Mouse (Mus musculus) gastrocnemius, postnatal 4 days (tissue): ENCODE measurements around the gene Lamb2. TPM values are rescaled to one million over a fixed set of nuclear protein-coding genes. Genes with fewer than 3 reads are reported as not detected.

ENCODE experiments used
- DNase-seq, 2 experiments: peaks; one replicate each; pipeline ENCODE4 v3.0.0; 2021 to 2022; ENCODE audit warnings: low spot score in 2 of 2, mixed read lengths in 2 of 2
- long read RNA-seq, 2 experiments: library from polyadenylated mRNA; stranded (forward); transcript quantifications; one replicate each; pipeline ENCODE4 v2.0.0; 2021
- total RNA-seq, 2 experiments: library from RNA; stranded (reverse); gene quantifications; 2 replicates each; pipeline ENCODE4 v1.2.3; 2021

The Lamb2 gene
- 100 to 1,000 TPM; 180 to 191 TPM for total RNA-seq
- long read RNA-seq, experiment 1, full-length matches to known transcripts, result 70 of 172 reads
- long read RNA-seq, experiment 1, partial matches to known transcripts, result 59 of 172 reads
- long read RNA-seq, experiment 1, other reads (novel, unspliced or antisense), result 43 of 172 reads
- long read RNA-seq, experiment 2, full-length matches to known transcripts, result 130 of 257 reads
- long read RNA-seq, experiment 2, partial matches to known transcripts, result 81 of 257 reads
- long read RNA-seq, experiment 2, other reads (novel, unspliced or antisense), result 46 of 257 reads

DNA sequence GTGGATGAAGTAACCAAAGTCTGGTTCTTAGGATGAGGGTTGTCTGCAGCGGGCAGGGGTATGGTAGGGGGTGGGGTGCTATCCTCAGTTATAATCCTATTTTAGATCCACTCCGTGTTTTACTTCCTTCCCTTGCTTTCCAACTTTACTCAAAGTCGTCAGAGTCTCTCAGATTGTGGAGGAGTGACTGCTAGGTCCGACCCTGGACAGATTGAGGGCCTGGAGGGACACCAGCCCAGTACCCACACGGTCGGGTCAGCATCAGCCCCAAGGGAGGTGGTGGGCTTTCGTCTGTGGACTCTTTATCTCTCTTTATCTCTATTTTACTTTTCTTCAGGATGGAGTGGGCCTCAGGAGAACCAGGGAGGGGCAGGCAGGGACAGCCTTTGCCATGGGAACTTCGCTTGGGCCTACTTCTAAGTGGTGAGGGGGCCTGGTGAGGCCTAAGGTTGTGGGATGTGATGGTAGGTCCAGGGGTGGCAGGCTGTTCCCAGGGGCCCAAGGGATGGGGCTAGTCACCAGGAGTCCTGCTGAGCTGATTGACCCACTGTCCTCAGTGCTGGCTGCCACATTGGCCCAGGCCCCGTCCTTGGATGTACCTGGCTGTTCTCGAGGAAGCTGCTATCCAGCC, at the start of gene Lamb2:
Lamb2 (plus strand) TSS at position 16 of the 631 bp plus-strand sequence.
- peak in 1 of 2 experiments; percentile 35 for DNase-seq

- DNase-seq, result no peak
These were observed 48.0 kb upstream of the Lamb2 start for GRCm38 (mm10) chr9:108431431-108432067.

DNA sequence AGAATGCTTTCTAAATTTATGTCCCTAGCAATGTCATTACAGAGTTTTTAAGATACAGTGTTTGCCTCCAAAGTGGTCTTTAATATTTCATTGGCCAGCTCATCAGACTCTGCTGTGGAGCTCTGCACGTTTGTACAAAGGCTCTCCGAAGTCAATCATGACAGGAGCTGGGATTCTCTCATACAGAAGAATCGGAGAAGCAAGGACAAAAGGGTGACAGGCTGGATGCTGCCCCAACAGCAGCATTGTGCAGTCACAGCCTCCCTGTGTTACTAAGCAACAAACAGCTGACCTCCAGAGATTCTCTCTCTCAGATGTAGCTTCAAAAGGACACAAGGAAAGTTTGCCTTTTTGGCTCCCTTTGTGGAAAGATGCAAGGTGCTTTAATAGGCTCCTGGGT, 43.4 kb upstream of the Lamb2 start, which contains the start of gene BC048562:
BC048562 (plus strand) TSS at position 301 of the 400 bp plus-strand sequence.
- no peak for DNase-seq

DNA sequence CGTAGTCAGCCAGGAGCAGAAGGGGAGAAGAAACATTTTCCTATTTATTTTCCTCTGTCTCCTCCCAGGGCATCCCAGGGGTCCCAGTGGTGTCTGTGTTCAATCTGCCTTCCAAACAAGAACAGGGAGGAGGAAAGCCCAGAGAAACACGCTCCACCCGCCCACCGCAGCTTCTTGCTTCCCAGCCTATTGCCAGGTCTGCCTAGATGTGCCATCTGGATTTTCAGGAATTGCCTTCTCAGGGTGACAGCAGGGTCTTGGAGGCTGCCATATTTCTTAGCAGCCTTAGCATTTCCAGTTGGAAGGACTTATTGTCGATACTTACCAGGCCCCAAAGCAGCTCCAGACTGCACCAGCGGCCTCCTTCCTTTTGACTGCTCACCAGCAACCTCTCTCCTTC, 40.4 kb upstream of the Lamb2 start:
- no peak for DNase-seq

- DNase-seq, result no peak
These were observed 39.1 kb upstream of the Lamb2 start for GRCm38 (mm10) chr9:108440485-108440884.

DNA sequence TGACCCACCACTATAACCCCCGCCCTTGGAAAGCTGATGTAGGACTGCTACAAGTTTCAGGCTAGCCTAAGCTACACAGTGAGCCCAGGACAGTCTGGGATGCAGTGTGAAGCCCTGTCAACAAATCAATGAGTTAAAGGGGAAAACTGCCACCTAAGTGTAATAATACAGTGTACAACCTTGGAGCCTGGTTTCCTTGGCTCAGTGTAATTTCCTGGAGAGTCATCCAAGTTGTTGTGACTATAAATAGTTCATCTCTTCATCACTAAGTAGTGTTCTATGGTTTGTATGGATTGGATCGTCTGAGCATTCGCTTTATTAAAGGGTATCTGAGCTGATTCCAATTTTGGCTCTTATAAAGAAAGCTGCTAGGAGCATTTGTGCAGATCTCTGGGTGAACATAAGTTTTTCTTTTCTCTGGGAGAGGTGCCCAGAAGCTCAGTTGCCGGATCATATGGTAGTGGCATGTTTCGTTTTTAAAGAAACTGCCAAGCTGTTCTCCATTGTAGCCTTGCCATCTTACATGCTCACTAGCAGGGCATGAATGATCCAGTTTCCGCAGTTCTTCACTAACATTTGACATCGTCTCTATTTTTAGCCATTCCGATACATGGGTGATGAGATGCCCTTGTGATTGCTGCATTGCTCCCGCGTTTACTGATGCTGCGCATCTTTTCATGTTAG, 38.2 kb upstream of the Lamb2 start:
- DNase-seq, result no peak

GRCm38 (mm10) chr9:108445125-108445524, 34.4 kb upstream of the Lamb2 start:
- no peak for DNase-seq

DNA sequence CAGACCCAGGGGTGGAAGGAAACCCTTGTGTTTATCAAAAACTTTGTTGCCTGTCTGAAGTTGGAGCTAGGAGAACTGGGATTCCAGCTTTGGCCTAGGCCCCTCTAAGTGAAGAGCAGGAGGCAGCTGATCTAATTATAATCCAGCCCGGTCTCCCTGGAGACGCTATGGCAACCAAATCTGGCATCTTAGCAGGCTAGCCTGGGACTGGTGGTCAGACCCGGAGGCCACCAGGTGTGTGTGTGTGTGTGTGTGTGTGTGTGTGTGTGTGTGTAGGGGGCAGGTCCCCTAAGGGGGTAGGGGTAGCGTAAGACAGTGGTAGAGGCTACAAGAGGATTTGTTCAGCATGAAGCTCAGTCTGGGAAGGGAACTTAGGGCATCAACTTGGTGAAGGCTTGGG, 29.7 kb upstream of the Lamb2 start:
- DNase-seq, result no peak

DNA sequence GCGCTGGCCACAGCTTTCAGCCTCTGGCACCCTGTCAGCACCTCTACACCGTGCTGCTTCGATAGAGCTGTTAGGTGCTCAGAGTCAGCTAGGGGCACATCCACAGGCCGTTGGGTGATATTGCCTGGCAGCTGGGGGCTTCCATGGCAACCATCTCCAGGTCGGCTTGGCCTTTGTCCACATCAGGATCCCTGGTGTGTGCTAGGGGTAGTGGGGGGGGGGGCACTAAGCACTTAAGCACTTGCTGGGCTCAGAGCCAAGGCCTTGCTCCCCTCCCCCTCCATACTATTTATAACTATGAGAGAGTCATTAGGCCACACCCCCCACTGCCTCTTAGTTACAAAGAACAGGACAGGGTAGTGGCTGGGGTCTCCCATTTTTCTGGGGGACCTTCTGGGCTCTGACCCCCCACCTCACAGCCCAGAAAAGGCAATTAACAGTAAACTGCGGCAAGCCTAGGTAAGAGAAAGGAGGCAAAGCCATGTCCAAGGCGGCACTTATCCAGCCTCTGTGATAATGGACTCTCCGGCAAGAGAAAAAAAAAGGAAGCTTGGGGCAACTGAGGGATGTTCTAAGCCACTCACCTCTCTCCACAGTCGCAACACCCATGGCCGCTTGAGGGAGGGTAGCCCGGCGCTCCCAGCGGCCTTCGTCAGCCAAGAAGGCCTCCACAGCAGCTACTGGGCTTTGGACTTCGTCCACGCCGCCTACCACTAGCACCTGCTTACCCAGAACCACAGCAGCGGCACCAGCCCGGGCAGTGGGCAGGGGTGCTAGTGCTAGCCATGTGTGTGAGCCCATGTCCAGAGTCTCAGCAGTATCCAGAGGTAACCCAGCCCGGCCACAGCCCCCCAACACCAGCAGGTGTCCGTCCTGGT, 29.0 kb upstream of the Lamb2 start:
- no peak for DNase-seq

- DNase-seq, result no peak
These were observed 28.4 kb upstream of the Lamb2 start for GRCm38 (mm10) chr9:108451170-108451493.

DNA sequence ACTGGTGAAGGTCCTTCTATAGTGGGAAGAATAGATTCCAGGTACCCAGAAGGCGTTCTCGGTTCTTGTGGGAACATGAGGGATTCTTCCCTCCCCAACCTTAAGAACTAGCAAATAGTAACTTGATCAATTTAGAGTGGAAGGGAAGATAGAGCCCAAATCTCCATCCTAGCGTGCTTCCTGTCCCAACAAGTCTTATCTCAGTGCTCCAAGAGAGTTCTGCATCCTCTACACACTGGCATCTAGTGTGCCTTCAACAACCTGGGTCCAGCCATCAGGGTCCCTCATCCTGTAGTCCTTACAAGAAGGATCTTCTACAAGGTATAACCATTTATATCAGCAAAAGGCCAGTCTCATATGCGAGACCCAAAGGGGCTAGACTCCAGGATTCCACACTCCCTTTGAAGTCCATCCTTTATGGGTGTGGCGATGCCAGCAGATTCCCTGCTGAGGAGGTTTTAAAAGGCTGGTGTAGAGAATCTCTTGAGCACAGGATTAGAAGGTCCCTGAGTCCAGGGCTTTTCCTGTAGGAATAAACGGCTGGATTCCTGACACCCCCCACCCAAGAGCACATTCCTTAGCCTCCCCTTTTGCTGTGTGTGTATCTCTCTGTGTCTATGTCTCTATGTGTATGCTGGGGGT, 27.9 kb upstream of the Lamb2 start:
- DNase-seq, result no peak

DNA sequence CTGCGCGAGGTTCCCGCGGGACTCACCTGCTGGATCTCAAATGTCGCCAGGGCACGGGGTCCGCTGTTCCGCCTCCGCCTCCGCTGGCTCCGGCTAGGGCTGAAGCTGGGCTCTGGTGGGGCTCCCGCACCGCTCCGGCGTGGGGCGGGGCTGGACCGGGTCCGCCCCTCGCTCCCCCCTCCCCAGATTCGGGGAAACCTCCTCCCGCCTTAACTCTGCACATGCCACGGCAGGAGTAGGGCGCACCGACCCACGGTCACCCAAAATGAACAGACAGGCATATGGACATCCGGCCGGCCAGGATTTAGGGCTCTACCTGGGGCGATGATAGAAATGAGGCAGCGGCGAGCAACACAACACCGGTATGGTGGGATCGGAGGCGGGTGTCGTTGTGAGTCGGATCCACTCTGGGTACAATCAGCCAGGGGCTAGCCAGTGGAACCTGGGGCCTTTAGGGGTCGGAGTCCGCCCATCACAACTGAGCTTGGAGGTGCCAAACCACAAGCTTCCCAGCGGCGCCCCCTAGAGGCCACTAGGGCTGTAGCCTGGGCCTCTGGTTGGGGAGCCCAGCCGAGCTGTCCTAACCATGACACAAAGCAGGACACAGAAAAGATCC, 27.1 kb upstream of the Lamb2 start:
- peak; percentile 87 to 92 for DNase-seq

- DNase-seq, result no peak
These were observed 26.6 kb upstream of the Lamb2 start for GRCm38 (mm10) chr9:108452911-108453310.

- no peak for DNase-seq
These were observed 26.1 kb upstream of the Lamb2 start for GRCm38 (mm10) chr9:108453458-108453857.

GRCm38 (mm10) chr9:108454429-108454828, 25.1 kb upstream of the Lamb2 start:
- DNase-seq, result no peak

DNA sequence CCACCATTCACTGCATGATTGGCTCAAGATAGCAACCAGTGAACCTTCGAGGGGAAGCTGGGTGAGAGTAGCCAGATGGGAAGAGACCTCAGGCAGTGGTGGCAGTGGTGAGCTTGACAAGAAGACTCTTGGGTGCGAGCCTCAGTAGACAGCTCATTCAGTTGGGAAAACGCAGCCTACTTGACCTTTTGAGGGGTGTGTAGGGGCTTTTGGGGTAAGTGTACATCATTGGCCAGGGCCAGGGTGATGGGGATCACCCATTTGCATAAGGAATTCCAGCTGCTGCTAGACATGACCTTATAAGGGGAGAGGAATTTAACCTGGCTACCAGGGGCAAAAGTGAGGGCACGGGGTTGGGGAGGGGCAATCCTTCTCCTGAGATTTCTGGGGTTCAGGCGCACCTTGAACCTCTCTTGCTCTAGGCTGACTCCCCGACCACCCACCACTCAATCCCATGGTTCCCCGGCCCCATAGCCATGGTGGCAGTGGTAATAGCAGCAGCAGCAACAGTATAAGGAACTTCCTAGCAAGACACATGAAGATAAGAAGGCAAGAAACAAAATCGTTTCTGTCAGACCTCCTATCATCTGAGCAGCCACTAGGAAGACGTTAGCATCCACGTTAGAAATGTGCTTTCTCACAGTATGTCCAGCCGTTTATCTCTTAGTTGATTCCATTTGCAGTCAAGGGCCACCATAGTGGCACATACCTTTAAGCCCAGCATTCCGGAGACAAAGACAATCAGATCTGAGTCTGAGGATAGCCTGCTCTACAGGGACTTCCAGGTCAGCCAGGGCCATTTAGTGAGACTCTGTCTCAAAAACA, 23.6 kb upstream of the Lamb2 start:
- DNase-seq, result no peak

GRCm38 (mm10) chr9:108456953-108457352, 22.6 kb upstream of the Lamb2 start:
- DNase-seq, result no peak

DNA sequence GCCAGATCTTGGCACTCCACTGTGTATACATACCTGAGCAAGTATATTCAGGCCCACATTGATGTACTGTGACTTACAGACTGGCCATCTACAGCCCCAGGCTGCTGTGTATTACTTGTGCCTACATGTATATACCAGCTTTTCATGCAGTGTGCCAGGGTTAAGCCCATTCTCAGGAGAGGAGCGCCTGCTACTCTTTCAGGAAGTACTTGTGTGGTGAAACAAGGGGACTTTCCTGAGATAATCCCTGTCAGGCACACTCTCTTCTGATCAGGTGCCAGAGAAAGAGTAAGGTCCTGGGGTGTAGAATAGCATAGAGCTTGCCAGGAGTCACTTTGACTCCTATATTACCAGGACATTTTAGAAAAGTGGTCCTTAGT, 19.6 kb upstream of the Lamb2 start:
- DNase-seq, result no peak
